Mouse (Mus musculus): ENCODE results near the gene Irf2.

DNA sequence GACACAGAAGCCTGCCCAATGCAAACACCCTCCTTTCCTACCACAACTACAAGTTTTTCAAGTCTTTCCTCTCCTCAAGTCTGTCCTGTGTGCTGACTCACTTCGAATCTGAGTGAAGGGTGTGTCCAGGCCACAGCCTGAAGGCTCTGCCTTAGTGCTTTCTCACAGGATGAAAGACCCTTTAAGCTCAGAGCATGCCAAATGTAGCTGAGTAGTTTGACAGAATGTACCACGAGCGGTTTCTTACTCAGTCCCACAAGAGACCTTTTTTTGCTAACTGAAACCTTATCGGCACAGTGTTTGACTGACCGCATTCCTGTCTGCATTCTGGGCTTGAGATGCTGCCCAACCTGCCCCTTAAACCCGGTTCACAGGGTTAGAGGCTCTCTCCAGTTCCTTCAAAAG is 130.0 kb downstream of the Irf2 start:
- TF ChIP-seq CTCF (IDR thresholded peaks at IDR 0.05; ENCODE audit: low read depth) (no peak), EP300 (optimal IDR thresholded peaks at IDR 0.05) (peak; percentile 91)
